Mouse (Mus musculus): Measurements from ENCODE around the gene Gnai2. TPM values are rescaled to one million over a fixed set of nuclear protein-coding genes. Genes with fewer than 3 reads are reported as not detected.

The Gnai2 gene
- total RNA-seq, 2 experiments from 2014 or later: 307 to 340 TPM

DNA sequence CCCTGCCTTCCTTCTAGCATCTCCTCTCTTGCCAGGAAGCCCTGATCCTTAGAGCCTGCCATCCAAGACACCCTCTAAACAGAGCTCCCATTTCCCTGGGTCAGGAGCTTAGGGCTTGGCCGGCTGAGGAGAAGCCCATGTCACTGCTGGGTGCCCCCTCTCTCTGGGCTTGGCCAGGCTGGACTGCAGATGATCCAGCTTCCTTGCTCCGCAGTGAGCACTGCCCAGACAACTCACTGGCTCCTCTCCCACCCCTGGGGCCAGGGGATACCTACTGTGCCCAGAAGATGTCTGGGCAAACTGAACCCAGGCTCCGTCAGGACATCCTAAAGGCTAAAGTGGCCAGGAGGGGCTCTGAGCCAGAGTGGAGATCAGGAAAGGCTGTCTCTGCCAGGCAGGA lies 24.8 kb upstream of the Gnai2 start:
- DNase-seq (ENCODE audit: low spot score in 2 of 2): no peak

DNA sequence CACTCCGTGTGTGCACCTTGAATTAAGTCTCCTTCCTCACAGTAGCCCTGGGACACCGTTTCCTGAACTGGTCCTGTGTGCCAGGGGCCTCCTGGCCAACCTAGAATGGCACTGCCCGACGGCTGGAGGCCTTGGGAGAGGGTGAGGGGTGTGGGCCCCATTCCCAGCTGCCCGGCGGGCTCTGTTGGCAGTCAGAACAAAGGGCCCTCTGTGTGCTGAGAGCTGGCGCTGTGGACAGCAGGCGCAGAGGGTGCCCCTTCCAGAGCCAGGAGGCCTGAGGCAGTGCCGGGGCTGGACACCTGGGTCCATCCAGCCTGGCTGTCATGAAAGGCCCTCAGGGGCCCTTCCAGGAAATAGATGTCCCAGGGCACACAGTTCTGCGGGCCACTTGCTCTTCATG lies 24.4 kb upstream of the Gnai2 start:
- no peak for DNase-seq (ENCODE audit: low spot score in 2 of 2)

GRCm38 (mm10) chr9:107658096-107658495 lies 22.9 kb upstream of the Gnai2 start:
- no peak for DNase-seq (ENCODE audit: low spot score in 2 of 2)

DNA sequence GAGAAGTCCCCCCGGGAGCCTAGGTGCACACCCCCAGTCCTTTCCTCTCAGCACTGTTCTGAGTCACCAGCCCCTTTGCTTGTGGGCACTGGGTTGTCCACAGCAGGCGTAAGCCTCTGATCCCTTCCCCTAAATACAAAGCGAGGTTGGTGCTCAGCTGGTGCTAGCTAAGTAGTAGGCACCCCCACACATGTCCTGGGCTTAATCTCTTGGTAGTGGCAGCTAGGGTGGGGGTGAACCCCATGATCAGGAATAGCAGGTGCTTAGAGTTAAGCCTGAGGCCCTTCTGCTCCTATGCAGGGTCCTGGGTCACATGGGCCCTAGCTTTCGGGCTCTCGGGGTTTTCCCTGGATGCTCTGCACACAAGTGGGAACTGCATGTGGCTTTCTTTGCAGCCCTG lies 22.0 kb upstream of the Gnai2 start:
- DNase-seq (ENCODE audit: low spot score in 2 of 2): no peak

- DNase-seq (ENCODE audit: low spot score in 2 of 2): no peak
These were observed 19.4 kb upstream of the Gnai2 start for GRCm38 (mm10) chr9:107654585-107654984.

GRCm38 (mm10) chr9:107653474-107653873 lies 18.3 kb upstream of the Gnai2 start:
- DNase-seq (ENCODE audit: low spot score in 2 of 2): no peak

DNA sequence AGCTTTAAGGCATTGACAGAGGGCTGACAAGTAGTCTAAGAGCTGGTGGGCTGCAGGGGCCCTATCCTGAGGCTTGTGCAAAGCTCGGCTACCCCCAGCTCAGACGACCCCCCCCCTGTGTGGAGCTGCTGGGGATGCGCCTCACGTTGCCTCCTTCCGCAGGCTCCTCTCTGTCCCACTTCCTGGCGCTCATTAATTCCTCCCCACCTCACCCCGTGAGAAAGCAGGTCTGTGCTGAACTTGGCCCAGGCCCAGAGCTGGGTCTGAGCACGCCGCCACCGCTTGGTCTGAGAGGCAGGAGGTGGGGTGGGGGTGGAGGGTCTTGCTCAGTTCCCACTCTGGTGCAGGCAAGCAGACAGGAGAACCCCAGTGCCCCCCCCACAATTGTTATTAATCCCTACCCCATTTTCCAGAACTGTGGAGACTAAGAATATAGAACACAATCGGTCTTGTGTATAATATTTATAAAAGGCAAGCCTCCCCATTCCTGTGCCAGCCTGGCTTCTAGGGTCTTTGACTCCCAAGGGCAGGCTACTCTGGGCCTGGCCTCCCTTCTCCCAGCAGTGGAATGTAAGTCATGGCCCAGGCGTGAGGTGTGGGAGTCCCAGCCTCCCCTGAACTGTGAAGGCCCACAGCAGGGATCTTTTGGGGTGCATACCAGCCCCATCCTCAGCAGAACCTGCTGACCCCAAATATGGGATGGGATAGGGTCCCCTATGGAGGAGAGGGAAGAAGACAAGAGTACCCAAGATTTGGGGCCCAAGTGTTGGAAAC lies 15.7 kb upstream of the Gnai2 start:
- no peak for DNase-seq (ENCODE audit: low spot score in 2 of 2)

- no peak for DNase-seq (ENCODE audit: low spot score in 2 of 2)
These were observed 15.1 kb upstream of the Gnai2 start for GRCm38 (mm10) chr9:107650225-107650624.

DNA sequence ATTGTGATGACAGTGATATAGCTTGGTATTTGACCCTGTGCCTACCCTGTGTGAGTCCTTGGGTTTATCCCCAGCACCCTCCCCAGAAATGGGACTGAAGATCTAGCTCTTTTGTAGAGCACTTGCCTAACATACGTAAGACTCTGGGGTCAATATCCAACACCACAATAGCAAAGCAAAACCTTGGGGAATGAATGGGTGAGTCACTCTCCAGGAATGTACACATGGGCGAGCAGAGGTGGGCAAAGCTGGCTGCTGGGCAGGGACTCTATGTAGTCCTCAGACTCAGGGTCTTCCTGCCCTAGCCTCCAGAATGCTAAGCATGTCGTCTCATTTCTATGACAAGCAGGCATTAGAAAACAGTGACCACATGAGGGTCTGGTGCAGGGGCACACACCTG lies 13.6 kb upstream of the Gnai2 start:
- no peak for DNase-seq (ENCODE audit: low spot score in 2 of 2)

- DNase-seq (ENCODE audit: low spot score in 2 of 2): no peak
These were observed 11.8 kb upstream of the Gnai2 start for GRCm38 (mm10) chr9:107646975-107647374.

DNA sequence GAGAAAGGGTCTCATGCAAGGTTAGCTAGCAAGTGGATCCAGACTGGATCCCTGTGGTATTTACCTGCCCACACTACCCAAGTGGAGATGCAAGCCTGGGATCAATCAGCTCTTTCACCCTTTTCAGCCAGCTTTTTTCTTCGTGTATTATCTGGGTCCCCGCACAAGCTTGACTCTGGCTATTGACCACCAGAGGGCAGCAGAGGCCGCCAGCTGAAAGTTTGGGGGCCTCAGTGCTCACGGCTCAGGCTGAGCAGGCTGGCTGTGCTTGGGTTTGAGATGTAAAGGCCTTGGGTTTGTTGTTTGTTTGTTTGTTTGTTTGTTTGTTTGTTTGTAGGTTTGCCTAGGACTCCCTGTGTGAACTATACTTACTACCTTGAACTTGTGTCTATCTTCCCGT lies 10.4 kb upstream of the Gnai2 start:
- DNase-seq (ENCODE audit: low spot score in 2 of 2): peak; percentile 69 to 78

DNA sequence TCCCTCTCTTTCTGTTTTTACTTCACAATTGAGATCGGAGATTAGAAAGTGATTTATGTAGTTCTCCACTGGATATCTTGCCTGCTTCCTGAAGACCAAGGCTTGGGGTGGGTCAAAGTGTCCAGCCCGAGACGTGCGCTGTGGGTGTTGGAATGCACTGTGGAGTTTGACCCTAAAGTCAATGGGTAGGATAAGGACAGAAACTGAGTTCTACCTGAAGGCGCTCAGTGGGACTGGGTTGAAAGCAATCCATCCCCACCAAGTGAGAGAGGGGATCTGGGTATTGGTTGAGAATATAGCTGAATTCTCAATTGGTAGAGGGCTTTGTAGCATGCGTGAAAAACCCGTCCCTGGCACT lies 10.0 kb upstream of the Gnai2 start:
- no peak for DNase-seq (ENCODE audit: low spot score in 2 of 2)

DNA sequence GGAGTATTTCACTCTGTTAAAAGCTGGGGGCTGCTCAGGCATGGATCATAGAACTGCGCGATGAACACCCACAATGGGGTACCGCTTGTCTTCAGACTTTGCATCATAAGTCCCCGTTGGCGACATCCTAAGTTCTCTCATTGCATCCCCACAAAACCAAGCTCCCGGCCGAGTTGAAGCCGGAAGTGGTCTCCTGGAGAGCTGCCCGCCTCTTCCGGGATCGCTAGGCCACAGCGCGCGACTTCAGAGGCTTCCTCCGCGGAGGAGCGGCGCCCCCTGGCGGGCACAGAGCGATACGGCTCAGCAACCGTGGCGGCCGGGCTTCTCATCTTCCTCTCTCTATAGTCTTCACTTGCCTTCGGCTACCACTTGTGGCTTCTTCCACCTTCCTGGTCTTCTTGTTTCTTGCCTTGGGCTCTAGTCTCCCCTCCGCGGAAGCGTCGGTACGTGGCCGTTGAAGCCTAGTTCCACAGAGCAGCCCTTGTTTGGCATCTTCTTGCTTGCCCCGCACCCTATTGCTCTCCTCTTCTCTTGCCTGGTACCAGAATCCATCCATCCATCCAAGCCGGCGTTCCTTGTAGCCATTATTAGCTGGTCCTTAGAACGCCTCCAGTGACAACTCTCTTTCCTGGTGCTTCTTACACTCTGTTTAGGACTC lies 9.5 kb upstream of the Gnai2 start:
- peak; percentile 93 to 95 for DNase-seq (ENCODE audit: low spot score in 2 of 2)

- DNase-seq (ENCODE audit: low spot score in 2 of 2): no peak
These were observed 8.5 kb upstream of the Gnai2 start for GRCm38 (mm10) chr9:107643544-107644214.

GRCm38 (mm10) chr9:107641666-107642065 lies 6.5 kb upstream of the Gnai2 start:
- no peak for DNase-seq (ENCODE audit: low spot score in 2 of 2)

DNA sequence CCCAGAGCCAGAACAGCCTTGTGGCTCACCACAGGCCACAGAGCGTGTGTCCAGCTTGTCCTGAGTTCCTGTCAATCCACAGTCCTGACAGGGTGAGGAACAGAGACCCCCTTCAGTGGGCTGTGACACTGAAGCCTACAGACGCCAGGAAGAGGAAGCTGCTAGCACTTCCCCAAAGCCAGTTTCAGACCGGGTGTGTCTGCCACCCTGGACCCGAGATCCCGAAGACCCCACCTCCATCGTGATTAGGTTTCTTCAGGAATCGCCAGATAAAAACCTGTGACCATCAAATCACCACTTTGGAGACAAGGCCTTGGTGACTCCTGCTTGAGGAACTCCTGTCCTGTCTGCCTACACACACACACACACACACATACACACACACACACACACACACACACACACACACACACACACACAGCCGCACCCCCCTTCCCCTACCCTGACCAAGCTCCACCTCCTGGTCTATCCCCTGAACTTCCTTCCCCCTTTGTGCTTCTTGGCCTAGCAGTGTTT lies 5.1 kb upstream of the Gnai2 start:
- DNase-seq (ENCODE audit: low spot score in 2 of 2): no peak

DNA sequence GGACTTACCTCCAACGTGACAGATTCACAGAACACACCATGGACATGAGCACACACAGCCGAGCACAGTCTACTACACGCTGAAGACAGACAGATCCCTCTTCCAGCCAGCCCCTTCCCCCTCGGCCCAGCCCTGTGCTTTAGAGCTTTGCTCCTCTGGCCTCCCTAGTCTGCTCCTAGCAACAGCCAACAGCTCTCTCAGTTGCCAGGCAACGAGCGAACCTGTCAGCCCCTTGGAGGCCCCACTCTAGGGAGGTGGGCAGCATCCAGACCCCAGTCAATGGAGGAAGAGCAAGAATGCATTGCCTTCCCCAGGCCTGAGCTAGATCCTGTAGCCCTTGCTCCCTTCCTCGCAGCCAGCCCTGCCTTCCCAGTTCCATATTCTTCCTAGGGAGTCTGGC lies 1.9 kb upstream of the Gnai2 start:
- no peak for DNase-seq (ENCODE audit: low spot score in 2 of 2)

DNA sequence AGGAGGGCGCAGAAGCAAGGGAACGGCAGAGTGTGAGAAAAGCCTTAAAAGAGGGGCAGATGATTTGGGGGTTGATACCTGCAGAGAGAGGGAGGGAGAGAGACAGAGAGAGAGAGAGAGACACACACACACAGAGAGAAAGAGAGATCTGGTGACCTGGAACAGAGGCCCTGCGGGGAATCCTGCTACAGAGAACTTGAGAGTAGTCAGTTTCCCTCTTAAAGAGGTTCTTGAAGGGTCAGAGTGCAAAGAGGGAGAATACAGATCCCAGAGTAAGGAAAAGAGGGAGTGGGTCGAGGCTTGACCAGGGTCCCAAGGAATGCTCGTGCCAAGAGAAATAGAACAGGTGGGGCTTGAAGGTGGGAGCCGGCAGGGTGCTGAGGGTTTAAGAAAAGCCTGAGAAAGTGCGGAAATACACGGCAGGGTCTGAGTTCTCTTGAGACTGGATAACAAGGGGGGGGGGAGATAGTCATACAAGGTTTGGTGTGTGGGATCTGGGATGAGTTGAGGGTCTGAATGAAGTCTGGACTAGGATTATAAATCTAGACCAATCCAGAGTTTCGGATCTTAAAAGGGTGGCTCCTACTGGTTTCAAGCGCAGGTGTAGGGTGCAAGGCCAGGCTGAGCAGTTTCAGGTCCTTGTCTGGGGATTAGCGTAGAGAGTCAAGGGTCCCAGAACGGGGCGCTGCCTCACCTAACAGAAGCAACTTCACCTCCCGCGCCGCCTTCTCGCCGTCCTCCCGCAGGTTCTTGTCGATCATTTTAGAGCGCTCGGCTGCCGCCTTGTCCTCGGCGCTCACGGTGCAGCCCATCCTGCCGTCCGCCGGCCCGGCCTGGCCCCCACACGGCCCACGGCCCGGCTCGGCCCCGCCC lies 525 bp downstream of the Gnai2 start:
- DNase-seq (ENCODE audit: low spot score in 2 of 2): no peak

DNA sequence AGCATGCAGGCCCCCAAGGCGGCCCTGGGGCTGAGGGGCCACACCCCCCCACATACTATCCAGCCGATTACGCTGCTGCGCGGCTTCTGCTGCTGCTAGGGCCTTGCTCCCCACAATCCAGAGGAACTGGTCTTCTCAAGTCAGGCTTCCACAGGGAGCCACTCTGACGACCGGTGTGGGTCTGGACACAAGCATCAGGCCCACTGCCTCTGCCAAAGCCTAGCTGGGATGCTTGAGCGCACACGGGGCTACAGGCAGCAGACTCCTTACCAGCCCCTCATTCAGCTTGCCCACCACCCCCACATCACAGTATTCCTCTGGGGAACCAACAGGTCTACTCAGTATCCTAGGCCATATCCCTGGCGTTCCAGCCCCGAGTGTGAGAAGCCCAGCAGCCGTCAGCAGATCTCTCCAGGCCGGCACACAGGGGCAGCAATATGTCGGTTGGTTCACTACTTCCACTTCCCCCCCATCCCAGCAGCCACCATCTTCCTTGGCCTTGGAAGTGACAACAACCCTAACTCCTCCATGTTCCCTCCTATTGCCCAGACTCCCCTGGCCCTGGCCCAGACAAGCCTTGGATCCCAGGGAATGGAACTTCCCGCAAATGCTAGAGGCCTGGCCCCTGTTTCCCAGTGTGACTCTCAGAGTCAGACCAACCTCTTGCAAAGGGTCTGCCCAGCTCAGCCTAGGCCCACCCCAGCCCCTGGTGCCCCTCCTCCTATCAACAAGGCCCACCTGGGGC lies 1.3 kb downstream of the Gnai2 start:
- DNase-seq (ENCODE audit: low spot score in 2 of 2): peak in 1 of 2 experiments; percentile 64

- DNase-seq (ENCODE audit: low spot score in 2 of 2): peak; percentile 72 to 86
These were observed 2.0 kb downstream of the Gnai2 start for GRCm38 (mm10) chr9:107633091-107633660.
